Mouse (Mus musculus): Measurements from ENCODE around the gene Olfr463.

Gene Olfr463

DNA sequence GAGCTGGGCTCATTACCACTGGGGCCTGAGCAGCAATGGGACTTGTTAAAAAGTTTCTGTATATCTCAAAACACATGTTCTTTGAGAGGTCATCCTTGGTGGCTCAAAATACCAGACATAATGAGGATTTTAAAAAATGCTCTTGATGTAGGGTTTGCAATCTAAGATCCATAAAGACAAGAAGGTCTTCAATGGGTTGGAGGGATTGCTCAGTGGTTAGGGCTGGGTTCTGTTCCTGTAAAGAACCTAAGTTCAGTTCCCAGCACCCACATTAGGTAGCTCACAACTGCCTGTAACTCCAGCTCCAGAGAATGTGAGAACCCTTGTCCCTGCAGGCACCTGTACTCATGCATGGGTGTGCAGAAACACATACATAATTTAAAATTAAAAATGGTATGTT lies at the start of gene Olfr463:
Olfr463 (minus strand) TSS at position 101 of the 400 bp plus-strand sequence.
- no peak for DNase-seq (ENCODE audit: low spot score in 2 of 2)

DNA sequence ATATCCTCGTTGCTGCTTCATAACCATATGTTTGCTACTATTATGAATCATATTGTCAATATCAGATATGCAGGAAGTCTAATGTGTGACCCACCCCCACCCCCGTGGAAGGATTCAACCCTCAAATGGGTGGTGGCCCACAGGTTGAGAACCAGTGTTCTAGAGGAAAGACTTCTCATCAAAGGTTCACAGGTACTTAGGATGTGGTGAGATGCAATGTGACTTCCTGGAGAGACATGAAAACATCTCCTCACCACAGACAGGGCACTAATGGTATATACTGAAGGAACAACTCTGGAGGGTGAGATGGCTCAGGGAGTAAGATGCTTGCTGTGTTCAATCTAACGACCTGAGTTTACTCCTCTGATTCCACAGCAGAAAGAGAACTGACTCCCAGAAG lies 38.3 kb upstream of the Olfr463 start:
- DNase-seq (ENCODE audit: low spot score in 2 of 2) = no peak

DNA sequence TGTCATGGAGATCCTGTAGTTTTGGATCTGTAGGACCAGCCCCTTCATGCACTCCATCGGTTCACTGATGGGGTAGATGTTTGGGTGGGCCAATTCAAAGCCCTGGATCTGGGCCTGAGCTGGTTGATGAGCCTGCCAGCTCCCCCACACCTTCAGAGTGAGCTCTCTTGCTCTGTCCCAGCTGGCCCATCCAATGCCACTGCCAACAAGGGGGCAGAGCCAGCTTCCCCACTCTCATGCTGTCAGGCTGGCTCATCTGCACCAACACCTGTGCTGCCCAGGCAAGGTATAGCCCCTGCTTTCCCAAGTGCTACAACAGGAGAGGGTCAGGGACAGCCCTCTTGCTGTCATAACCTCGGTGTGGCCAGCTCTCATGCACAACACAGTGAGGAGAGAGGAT lies 36.5 kb upstream of the Olfr463 start:
- no peak for DNase-seq (ENCODE audit: low spot score in 2 of 2)

DNA sequence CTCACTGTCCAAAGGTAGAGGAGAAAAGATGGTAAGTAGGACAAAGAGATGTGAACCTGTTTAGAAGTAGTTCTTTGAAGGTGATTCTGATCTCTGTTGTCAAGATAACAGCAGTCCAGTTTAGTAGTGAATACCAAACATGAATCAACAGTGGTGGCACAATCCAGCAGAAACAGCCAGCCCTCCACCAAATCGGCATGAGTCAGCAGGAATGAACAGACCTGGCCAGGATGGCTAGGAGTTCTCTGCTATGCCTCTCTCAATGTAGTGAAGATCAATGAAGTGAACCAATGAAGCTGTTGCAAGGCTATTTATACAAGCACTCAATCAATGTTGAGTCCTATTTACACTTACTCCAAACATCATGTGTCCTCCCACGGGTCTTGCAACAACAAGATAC lies 33.2 kb upstream of the Olfr463 start:
- DNase-seq (ENCODE audit: low spot score in 2 of 2) = no peak

DNA sequence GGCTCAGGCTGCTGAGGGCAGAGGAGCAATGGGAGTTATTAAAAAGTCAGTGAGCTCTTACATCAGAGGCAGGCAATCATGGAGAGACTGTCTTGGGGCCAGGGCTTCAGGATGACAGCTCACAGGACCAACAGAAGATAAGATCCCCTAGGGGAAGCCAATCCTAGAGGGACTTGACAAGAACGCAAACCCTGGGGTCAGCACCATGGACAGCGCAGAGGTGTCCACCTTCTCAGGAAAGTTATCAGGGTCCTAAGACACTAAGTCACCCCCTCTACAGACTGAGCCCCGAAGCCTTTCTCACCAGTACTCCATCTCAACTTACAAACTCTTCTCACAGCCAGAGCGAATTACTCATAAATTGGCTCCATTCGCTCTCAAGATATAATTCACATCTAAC lies 23.8 kb upstream of the Olfr463 start, which contains the start of gene Olfr464:
Olfr464 (minus strand) TSS at position 2 of the 400 bp plus-strand sequence.
- no peak for DNase-seq (ENCODE audit: low spot score in 2 of 2)

DNA sequence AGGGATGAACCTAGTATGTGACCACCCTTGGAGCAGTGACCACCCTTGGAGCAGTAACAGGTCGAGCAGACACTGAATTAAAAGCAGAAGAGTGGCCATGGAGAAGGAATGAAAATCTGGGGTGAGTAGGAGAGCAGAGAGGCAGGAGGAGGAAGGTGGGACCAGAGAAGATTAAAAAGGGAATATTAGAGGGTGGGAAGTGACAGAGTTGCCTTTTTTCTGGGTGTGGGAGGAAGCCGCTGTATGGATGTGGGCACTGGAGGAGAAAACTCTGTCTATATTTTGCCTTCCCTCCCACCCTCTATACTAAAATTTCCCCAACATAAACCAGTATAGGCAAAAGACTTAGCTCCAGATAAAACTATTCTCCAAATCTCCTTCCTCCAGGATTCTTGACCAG lies 23.1 kb upstream of the Olfr463 start:
- DNase-seq (ENCODE audit: low spot score in 2 of 2) = peak; percentile 24 to 28

DNA sequence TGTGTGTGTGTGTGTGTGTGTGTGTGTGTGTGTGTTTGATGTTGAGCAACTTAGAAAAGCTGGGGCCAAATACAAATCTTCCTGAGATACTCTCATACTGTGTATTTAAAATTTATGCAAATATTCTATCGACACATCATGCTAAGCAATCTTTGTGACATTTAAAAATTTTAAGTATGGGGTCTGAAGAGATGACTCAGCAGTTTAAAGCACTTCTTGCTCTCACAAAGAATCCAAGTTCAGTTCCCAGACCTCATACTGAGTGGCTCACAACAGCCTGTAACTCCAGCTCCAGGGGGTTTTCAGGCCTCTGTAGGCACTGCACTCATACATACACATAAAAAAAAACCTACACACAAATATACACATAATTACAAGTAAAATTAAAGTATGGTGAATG lies 18.8 kb upstream of the Olfr463 start:
- no peak for DNase-seq (ENCODE audit: low spot score in 2 of 2)

DNA sequence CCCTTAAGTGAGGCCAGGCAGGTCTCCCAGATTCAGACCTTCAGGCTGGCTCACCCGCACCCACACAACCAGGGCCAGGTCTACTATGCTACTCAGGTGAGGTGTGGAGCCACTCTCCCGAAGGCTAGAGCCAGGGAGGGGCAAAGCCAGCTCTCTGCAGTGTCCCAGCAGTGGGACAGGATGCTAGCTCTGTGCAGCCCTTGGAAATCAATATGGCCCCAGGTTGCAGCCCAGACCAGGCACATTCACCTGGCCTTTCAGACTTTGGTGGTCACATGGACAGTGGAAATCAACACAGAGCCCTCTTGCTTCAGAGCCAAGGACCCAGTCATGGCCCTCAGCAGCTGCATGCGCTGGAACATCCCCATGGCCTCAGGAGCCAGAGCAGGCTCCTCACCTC lies 7.1 kb upstream of the Olfr463 start:
- no peak for DNase-seq (ENCODE audit: low spot score in 2 of 2)

DNA sequence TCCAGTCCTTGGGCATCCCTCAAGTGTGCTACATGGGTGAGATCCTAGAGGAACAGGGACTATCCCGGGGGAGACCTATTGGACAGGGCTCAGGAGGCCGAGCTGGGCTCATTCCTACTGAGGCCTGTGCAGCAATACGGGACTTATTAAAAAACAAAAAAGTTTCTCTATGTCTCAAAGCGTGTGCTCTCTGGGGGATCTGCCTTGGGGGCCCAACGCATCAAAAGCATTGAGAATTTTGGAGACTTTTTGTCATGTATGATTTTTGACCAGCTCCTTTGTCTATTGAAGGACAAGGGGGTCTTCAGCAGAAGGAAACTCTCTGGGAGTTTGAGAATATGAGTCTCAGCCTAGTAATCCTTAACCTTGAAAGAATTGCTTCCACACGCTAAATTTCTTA lies 5.0 kb downstream of the Olfr463 start, which contains the start of gene Olfr462:
Olfr462 (minus strand) TSS at position 101 of the 400 bp plus-strand sequence.
- DNase-seq (ENCODE audit: low spot score in 2 of 2) = no peak

DNA sequence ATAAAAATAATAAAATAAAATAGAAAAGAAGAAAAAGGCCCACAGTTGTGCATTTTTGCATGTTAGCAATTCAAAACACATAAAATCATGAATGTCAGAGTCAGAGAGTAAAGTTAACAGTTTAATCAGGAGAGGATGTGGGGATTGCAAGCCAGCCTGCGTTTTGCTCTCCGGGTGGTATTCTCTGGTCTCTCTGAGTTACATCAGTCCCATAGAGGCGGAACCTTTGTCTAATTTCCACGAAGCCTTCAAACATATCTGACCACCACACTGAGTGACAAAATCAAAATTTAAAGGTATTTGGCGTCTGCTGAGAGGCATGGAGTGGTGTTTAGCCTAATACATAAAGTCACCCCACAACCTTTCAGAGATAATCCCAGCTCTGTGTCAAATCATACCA lies 12.3 kb downstream of the Olfr463 start:
- no peak for DNase-seq (ENCODE audit: low spot score in 2 of 2)

DNA sequence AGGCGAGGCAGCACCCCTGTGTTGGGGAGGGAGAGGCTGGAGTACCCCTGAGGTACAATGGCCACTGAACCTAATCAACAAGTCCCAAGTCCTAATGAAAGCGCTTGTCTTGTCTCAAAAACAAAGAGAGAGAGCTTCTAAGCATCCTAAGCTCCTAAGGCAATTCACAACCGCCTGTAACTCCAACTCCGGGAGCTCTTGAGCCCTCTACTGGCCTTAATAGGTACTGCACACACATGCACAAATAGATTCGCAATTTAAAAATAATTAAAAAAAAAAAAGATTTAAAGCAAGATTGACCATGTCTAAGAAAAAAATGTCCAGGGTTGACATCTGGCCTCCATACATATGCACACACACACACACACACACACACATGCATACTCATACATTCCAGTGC lies 13.7 kb downstream of the Olfr463 start:
- DNase-seq (ENCODE audit: low spot score in 2 of 2) = no peak

DNA sequence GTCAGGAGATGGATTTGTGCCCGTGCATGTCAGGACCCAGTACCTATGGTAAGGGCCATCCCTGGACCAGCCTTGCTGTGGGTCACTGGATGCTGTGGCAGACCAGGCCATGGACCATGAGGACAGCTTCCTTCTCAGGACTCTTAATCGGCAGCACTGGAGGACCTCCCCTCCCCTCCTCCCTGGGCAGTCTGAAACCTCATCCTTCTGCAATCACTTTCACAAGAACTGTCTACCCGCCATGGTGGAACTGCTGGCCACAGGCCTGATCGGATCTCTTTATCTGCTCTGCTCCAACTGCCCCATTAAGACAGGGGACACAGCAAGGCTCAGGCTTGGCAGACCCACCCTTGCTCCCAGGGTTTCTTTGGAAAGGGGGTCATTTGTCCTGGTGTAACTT lies 15.5 kb downstream of the Olfr463 start:
- DNase-seq (ENCODE audit: low spot score in 2 of 2) = no peak

DNA sequence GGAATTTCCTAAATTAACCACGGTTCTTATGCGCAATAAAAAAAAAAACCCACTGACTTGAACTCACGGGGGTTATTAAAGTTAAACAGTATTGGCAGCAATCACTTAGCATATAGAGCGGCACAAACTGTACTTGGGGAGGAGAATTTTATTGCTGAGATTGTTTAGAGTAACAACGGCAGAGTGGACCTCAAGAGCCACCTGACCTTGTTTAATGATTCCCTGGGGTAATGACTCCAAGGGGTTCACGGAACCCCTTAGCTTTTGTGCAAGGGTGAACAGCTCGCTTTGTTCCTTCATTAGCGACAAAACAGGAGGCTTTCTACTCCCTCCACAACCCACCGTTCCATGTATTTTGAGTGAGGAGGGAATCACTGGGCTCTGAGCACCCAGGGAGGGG lies 17.4 kb downstream of the Olfr463 start:
- DNase-seq (ENCODE audit: low spot score in 2 of 2) = no peak

DNA sequence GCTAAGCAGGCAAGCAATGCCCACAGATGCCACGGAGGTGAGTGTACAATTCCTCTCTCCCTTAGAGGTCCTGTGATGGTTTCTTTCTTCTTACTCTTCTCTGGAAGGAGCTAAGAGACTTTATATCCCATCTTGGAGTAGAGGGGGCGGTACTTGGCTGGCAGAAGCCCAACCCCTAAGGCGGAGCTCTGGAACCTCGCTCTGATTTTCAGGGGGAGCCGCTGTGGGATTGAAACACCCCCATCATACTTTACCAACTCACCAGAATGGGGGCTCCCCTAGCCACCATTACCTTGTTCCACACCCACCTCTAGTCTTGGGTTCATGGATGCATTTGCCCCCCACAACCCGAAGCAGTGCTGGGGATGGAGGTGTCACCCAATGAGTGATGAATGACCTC lies 21.8 kb downstream of the Olfr463 start, which contains the start of gene Epx:
Epx (minus strand) TSS at position 101 of the 400 bp plus-strand sequence.
- no peak for DNase-seq (ENCODE audit: low spot score in 2 of 2)

DNA sequence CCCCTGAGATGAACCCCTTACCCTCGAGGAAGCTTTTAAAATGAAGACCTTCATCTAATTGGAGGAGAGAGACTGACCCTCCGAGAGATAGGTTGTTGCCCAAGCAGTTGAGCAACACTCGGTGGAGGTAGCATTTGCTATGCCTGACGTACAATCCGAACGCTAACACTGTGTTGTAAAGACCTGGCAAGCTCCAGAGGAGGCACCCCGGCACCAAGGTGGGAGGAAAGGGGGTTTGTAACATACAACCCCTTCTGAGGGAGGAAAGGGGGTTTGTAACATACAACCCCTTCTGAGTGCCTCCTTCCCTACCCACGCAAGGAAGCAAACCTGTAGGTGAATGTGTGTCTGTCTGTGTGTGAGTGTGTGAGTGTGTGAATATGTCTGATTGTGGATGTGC lies 25.4 kb downstream of the Olfr463 start:
- DNase-seq (ENCODE audit: low spot score in 2 of 2) = no peak

DNA sequence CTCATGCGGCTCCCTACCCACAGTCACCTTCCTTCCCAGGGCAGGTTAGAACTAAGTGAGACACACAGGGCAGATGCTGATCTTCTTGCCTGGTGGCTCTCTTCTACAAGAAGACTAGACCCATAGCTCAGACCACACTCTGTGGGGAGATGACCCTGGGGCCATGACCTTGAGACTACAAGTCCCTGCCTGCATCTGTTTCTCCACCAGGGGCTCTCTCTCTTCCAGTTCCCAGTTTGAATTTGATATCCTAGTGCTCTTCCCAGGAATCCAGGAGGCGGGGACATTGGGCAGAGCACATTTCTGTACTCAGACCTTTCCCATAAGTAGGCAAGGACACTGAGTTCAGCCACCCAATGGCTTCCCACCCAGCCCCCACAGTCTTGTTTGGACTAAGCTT lies 27.1 kb downstream of the Olfr463 start:
- no peak for DNase-seq (ENCODE audit: low spot score in 2 of 2)

DNA sequence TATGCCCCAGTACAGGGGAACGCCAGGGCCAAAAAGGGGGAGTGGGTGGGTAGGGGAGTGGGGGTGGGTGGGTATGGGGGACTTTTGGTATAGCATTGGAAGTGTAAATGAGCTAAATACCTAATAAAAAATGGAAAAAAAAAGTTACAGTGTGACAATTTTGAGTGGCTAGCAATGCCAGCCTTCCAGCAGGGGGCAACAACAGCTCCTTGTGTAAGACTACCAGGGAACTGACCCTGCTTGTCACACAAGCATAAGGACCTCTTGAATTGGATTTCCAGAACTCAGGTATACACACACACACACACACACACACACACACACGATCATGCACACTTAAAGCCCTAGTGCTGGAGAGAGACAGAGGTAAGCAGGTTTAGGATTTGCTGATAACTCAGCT lies 30.3 kb downstream of the Olfr463 start:
- peak; percentile 11 to 30 for DNase-seq (ENCODE audit: low spot score in 2 of 2)

DNA sequence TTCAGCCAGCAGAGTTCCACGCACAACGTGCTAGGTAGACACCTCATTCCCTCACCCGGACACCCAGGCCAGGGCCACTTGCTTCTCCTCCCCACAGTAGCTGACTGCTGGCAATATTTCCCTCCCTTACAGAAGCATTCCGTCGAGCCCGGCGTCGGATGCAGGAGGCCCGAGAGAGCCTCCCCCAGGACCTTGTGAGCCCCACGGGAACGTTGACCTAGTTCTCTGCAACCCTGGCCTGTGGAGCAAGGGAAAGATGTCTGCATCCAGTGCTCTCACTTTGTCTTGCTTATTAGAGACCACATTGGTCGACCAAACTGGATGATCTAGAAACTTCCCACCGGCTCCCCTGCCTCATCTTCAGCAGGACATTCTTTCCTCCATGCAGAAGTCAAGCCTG lies 34.4 kb downstream of the Olfr463 start:
- no peak for DNase-seq (ENCODE audit: low spot score in 2 of 2)

DNA sequence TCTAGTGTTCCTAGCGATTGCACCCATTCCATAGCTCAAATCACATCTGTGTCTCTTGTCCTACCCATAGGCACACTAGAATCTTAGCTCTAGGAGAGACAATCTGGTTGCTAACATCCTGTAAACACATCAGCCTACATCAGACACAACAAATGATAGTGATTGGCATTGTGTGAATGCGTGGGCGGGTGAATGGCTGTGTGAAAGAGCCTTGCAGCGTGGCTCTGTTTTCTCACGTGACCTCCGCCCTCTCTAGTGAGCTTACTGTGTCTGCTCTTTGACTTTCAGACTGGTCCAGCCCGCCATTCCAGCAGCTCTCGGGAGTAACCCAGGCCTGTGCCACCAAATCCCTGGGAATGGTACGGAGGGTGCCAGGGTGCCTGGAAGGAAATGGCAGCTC lies 36.8 kb downstream of the Olfr463 start:
- DNase-seq (ENCODE audit: low spot score in 2 of 2) = no peak

DNA sequence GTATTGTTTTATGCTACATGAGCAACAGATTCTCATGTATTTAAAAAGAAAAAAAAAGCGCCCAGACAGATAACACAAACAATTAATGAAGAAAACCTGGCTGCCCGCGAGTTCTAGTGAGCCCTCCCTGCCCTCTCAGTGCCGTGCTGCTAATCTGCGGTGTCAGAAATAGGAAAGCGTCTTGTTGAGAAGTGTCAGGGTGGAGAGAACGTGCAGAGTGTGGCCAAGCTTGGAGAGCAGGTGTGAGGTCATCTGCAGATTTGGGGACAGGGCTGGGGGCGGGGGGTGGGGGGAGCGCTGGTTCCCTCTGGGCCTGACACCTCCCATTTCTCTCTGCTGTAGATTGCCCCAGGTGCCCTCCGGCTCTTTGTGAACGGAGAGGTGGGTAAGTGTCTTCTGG lies 37.9 kb downstream of the Olfr463 start:
- DNase-seq (ENCODE audit: low spot score in 2 of 2) = no peak

DNA sequence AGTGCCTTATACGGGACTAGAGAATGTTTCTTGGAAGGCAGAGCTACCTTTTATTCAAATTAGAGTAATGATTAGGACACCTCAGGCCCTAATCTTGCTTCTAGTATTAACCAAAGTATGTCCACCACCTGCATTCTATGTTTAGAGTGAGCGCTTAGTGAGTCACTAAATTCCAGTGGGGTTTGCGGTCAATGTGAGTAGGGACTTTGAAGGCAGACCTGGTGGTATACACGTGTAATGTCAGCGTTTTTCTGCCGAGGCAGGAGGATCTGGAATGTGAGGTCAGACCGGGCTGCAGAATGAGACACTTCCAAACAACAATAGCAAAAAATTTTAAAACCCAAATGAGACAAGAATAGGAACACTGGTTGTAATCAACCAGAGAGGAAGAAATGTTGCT lies 42.6 kb downstream of the Olfr463 start:
- no peak for DNase-seq (ENCODE audit: low spot score in 2 of 2)

DNA sequence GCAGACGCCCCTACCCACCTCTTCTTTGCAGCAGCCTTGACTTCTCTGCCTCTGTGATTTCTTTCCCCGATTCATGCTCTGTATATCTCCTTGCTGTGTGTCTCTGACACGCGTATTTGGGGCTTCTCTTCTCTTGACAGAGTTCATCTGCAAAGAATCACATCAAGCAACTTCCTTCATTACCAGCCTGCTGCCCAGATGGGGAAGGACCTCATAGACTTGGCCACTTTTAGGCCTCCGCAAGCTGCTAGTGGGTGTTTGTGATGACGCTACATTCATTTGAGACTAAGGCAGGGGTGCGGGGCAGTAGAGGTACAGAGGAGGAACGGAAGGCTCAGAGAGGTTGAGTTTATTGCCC lies 43.6 kb downstream of the Olfr463 start:
- DNase-seq (ENCODE audit: low spot score in 2 of 2) = peak; percentile 40 to 46

DNA sequence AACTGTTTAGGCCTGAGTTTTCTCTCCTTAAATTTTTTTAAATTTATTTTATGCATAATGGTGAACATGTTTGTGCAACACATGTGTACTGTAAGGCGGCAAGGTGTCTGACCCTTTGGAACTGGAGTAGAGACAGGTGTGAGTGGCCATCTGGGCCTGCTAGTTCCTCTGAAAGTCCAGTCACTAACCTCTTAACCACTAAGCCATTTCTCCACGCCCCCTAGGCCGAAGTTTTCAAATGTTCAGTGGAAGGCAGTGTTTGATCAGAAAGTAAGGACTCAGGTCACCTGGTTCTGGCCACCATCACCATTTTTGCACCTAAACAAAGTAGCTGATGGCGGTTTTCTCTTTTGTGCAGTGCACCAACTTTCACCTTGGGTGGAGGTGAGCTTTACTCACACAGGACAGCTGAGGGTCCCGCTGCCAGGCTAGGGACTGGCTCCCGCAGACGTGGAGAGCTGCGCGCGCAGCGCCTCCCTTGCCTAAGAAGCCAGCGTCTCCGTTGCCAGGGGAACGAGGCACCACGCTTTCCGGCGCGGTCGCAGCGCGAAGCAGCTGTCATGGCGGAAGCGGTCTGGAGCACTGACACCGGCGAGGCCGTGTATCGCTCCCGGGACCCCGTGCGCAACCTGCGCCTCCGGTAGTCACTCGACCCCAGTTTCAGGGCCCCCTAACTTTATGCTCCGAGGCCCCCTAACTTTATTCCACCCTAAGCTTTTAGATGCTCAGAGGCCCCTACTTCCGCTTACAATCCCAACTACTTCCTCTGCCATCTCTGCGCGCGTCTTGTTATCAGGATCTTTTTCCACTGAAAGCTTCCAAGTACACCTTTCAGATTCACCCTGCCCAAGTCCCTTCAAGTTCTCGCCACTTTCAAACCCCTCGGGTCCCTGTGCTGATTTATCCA lies 44.2 kb downstream of the Olfr463 start, which contains the start of gene Mks1:
Mks1 (plus strand) TSS at position 526 of the 907 bp plus-strand sequence.
- DNase-seq (ENCODE audit: low spot score in 2 of 2) = peak; percentile 93 to 96

DNA sequence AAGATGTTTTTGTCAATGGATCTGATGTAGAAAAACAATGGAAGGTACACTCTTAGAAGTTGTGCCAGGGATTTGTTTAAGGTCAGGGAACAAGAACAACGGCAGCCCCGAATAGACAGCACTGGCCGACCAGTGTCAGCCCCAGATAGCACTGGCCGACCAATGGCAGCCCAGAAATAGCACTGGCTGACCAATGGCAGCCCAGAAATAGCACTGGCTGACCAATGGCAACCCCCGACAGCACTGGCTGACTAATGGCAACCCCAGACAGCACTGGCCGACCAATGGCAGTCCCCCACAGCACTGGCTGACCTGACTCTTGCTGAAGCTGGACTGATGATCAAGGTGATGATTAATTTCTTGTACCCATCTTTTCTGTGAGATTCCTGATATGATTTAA lies 49.3 kb downstream of the Olfr463 start:
- no peak for DNase-seq (ENCODE audit: low spot score in 2 of 2)
